Mouse (Mus musculus) stomach, postnatal 0 days (tissue): ENCODE results near the gene Fto. TPM values are rescaled to one million over a fixed set of nuclear protein-coding genes. Genes with fewer than 3 reads are reported as not detected.

Experiments used
- ATAC-seq: fragments of 200-750 bp; cut with Nextera tagmentation; 2 replicates; pipeline ENCODE4 v1.8.0; 2017; ENCODE audit not compliant: low FRiP score, low TSS enrichment
- DNase-seq: peaks from one replicate; pipeline ENCODE4 v3.0.0-alpha.2; 2016; ENCODE audit warnings: low spot score
- H3K27ac ChIP-seq: fragments of 300-500 bp; sonication (generic); replicated peaks from 2 replicates; pipeline ENCODE4 v1.5.1; 2014; ENCODE audit warnings: mild to moderate bottlenecking, control low read depth
- H3K27me3 ChIP-seq: fragments of 300-500 bp; sonication (generic); 2 replicates; pipeline ENCODE4 v1.6.1; 2014; ENCODE audit warnings: low read length; ENCODE audit not compliant: control insufficient read depth, insufficient read depth
- H3K36me3 ChIP-seq: fragments of 300-500 bp; sonication (generic); 2 replicates; pipeline ENCODE4 v1.6.1; 2014; ENCODE audit warnings: low read length, mixed read lengths; ENCODE audit not compliant: control insufficient read depth, insufficient read depth
- H3K4me1 ChIP-seq: fragments of 300-500 bp; sonication (generic); replicated peaks from 2 replicates; pipeline ENCODE4 v1.6.1; 2014; ENCODE audit warnings: antibody characterized with exemption; ENCODE audit not compliant: control insufficient read depth, insufficient read depth
- H3K4me2 ChIP-seq: fragments of 300-500 bp; sonication (generic); replicated peaks from 2 replicates; pipeline ENCODE4 v1.6.1; 2014; ENCODE audit warnings: low read depth, mild to moderate bottlenecking, control low read depth, moderate library complexity
- H3K4me3 ChIP-seq: fragments of 300-500 bp; sonication (generic); 2 replicates; pipeline ENCODE4 v1.5.1; 2014; ENCODE audit warnings: low read depth, low read length, control low read depth
- H3K9ac ChIP-seq: fragments of 300-500 bp; sonication (generic); 2 replicates; pipeline ENCODE4 v1.6.1; 2014; ENCODE audit warnings: mild to moderate bottlenecking, low read length, control low read depth, mixed read lengths
- H3K9me3 ChIP-seq: fragments of 300-500 bp; sonication (generic); 2 replicates; pipeline ENCODE4 v1.6.1; 2016; ENCODE audit warnings: low read length; ENCODE audit not compliant: control insufficient read depth
- CTCF ChIP-seq: IDR thresholded peaks from 2 replicates; pipeline ENCODE4 v1.5.1; 2016; ENCODE audit warnings: antibody characterized with exemption, low read depth, mild to moderate bottlenecking, moderate library complexity
- EP300 ChIP-seq: optimal IDR thresholded peaks from 2 replicates; pipeline ENCODE3; 2016; ENCODE audit warnings: antibody characterized with exemption
- whole genome bisulfite sequencing: fragments of 180-500 bp; shearing (Covaris S2); extraction: QIAGEN DNeasy Blood & Tissue Kit; methylation state at CpG from one replicate; pipeline ENCODE4 v1.1.7; 2014; 5-methylcytosine and 5-hydroxymethylcytosine counted together
- polyA plus RNA-seq: library from polyadenylated mRNA; unstranded; fragments of >200 nt; fragmentation: Nextera tagmentation; extraction: Ambion mirVana; gene quantifications from 2 replicates; pipeline ENCODE4 v1.2.1, GENCODE M21; 2015

The Fto gene
- polyA plus RNA-seq, 1 experiment from 2014 or later, result 25.7 TPM

- Histone ChIP-seq H3K4me1 (no peaks in the 10 kb centered on the region), H3K4me2 (no peak overlapping the region), H3K36me3 (no peaks in the 10 kb centered on the region), H3K4me3 (no peak overlapping the region), H3K27ac (no peak overlapping the region), H3K9me3 (no peaks in the 10 kb centered on the region), H3K27me3 (no peaks in the 10 kb centered on the region), H3K9ac (no peak overlapping the region)
- TF ChIP-seq CTCF, result no peak
- no peak for TF ChIP-seq EP300
- DNase-seq (no peak), ATAC-seq (no peak)
- 89% methylated on average over 9 of the region's 9 CpGs for WGBS
These were observed 324.4 kb downstream of the Fto start for GRCm38 (mm10) chr8:91637684-91638083.

- TF ChIP-seq CTCF, result no peak
- no peak for TF ChIP-seq EP300
- no peak overlapping the region for H3K27ac ChIP-seq
- WGBS, result 83% methylated on average over 12 of the region's 12 CpGs
- DNase-seq (no peak), ATAC-seq (no peak)
- no peaks in the 10 kb centered on the region for H3K4me1 ChIP-seq
- H3K9ac ChIP-seq, result no peak overlapping the region
- no peak overlapping the region for H3K4me3 ChIP-seq
- no peaks in the 10 kb centered on the region for H3K9me3 ChIP-seq
- no peak overlapping the region for H3K4me2 ChIP-seq
- H3K36me3 ChIP-seq, result no peaks in the 10 kb centered on the region
- no peaks in the 10 kb centered on the region for H3K27me3 ChIP-seq
These were observed 324.9 kb downstream of the Fto start for GRCm38 (mm10) chr8:91638256-91638655.

DNA sequence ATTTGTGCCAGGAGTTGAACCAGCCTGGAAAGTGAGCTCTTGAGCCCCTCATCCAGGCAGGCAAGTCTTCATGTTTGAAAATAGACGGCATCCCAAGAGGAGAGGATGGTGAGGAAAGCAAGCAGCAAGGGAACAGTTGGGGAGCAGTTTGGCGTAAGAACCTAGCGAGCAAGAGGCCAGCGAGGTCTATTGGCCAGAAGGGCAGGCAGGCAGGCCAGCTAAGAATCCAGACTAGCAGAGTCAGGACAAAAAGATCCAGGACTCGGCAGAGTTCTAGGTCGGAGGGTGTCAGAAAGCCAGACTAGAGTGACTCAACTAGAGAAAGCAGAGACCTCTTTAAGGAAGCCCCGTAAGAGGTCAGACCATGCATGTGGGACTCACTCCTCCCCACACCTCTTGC is 327.1 kb downstream of the Fto start:
- Histone ChIP-seq H3K36me3 (no peaks in the 10 kb centered on the region), H3K4me1 (no peaks in the 10 kb centered on the region), H3K27ac (no peak overlapping the region), H3K9me3 (no peaks in the 10 kb centered on the region), H3K4me2 (no peak overlapping the region), H3K9ac (no peak overlapping the region), H3K4me3 (no peak overlapping the region), H3K27me3 (no peaks in the 10 kb centered on the region)
- 85% methylated on average over 7 of the region's 7 CpGs for WGBS
- TF ChIP-seq CTCF (no peak), EP300 (no peak)
- no peak for ATAC-seq
- no peak for DNase-seq

DNA sequence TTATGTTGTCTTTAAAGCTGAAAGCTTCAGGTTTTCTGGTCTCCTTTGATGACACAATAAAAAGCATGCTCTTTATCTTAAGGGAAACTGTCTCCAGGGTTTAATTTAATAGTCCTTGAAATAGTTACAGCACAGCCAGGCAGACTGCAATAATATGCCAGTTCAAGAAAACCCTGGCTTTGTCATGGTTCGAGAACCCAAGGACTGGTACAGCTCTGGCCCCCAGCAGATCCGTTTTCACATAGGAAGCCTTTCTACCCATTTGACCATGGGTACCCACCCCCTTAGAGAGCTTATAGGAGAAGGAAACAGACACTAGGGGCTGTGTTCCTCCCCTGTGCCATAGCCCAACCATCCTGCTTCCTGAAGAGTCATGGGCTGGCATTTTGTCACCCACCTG is 332.2 kb downstream of the Fto start:
- H3K4me3 ChIP-seq, result no peak overlapping the region
- H3K27me3 ChIP-seq, result no peaks in the 10 kb centered on the region
- no peak for ATAC-seq
- TF ChIP-seq CTCF, result no peak
- no peak for TF ChIP-seq EP300
- H3K9ac ChIP-seq, result no peak overlapping the region
- no peaks in the 10 kb centered on the region for H3K9me3 ChIP-seq
- H3K27ac ChIP-seq, result no peak overlapping the region
- no peaks in the 10 kb centered on the region; the same call in 1 of the 2 replicates for H3K4me1 ChIP-seq
- H3K36me3 ChIP-seq, result no peaks in the 10 kb centered on the region
- no peak overlapping the region for H3K4me2 ChIP-seq
- DNase-seq, result no peak
- WGBS, result 70% methylated on average over 2 of the region's 2 CpGs

DNA sequence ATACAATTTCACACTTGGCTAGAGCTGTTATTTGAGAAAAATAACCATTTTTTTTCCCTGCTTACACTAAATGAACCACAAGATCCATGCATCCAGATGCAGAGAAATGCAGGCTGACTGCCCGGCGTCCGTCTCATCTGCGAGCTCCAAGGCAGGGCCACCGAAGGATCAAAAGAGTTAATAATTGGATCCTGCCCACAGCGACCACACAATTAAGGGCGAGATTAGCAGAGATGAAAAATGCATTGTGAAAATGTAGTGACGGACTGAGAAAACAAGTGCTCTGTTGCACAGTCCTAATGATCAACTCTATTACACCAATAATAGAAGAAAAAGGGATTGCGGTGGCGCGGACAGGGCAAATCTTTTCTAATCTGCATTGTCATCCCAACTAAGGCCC is 334.6 kb downstream of the Fto start:
- Histone ChIP-seq H3K9me3 (no peaks in the 10 kb centered on the region), H3K27ac (no peak overlapping the region), H3K4me3 (no peak overlapping the region), H3K27me3 (no peaks in the 10 kb centered on the region), H3K36me3 (no peaks in the 10 kb centered on the region), H3K4me2 (no peak overlapping the region), H3K9ac (no peak overlapping the region), H3K4me1 (no peaks in the 10 kb centered on the region; the same call in 1 of the 2 replicates)
- ATAC-seq, result no peak
- WGBS, result 86% methylated on average over 11 of the region's 11 CpGs
- DNase-seq, result no peak
- TF ChIP-seq EP300 (no peak), CTCF (no peak)

GRCm38 (mm10) chr8:91648776-91649175 is 335.5 kb downstream of the Fto start:
- DNase-seq, result no peak
- H3K27ac ChIP-seq, result no peak overlapping the region

More at GRCm38 (mm10) chr8:91648776-91649175, 335.5 kb downstream of the Fto start:
- no peaks in the 10 kb centered on the region; the same call in 1 of the 2 replicates for H3K4me1 ChIP-seq
- ATAC-seq, result no peak
- no peaks in the 10 kb centered on the region for H3K9me3 ChIP-seq
- H3K9ac ChIP-seq, result no peak overlapping the region
- H3K27me3 ChIP-seq, result no peaks in the 10 kb centered on the region
- no peak for TF ChIP-seq CTCF
- TF ChIP-seq EP300, result no peak
- WGBS, result 46% methylated on average over 9 of the region's 9 CpGs
- H3K36me3 ChIP-seq, result no peaks in the 10 kb centered on the region
- no peak overlapping the region for H3K4me3 ChIP-seq
- no peak overlapping the region for H3K4me2 ChIP-seq
